Mouse (Mus musculus): Measurements from ENCODE around the gene Rab40c.

The Rab40c gene

DNA sequence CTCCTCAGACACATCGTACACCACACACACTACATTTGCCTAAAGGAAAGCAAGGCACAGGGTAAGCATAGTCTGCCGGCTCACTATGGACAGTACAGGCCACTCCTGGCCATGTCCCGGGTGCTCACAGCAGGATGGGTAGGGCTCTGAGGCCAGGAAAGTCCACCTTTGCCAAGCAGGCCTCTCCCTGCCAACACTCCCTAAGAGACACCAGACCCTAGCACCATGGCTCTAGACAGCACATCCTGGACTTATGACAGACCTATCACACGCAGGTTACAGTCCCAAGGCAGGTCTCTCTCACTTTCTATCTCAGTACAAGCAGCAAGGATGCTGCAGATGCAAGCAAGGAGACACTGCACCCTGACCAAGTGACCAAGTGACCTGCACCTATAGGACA lies 76.4 kb downstream of the Rab40c start:
- no peak for DNase-seq (ENCODE audit: low spot score)

DNA sequence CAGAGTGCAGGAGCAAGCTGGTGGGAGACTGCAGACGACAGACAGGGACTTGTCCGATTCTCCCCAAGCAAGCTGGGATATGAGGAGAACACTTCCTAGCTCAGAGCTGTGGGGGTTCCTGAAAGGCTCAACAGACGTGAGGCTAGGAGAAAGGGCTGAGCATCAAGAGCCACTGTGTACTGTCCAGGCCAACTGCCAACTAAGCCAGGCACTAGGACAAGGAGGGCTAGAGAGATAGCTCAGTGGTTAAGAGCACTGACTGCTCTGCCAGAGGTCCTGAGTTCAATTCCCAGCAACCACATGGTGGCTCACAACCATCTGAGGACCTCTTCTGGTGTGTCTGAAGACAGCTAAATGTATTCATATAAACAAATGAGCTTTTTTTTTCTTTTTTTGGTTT lies 77.0 kb downstream of the Rab40c start:
- DNase-seq (ENCODE audit: low spot score), result peak; percentile 63

DNA sequence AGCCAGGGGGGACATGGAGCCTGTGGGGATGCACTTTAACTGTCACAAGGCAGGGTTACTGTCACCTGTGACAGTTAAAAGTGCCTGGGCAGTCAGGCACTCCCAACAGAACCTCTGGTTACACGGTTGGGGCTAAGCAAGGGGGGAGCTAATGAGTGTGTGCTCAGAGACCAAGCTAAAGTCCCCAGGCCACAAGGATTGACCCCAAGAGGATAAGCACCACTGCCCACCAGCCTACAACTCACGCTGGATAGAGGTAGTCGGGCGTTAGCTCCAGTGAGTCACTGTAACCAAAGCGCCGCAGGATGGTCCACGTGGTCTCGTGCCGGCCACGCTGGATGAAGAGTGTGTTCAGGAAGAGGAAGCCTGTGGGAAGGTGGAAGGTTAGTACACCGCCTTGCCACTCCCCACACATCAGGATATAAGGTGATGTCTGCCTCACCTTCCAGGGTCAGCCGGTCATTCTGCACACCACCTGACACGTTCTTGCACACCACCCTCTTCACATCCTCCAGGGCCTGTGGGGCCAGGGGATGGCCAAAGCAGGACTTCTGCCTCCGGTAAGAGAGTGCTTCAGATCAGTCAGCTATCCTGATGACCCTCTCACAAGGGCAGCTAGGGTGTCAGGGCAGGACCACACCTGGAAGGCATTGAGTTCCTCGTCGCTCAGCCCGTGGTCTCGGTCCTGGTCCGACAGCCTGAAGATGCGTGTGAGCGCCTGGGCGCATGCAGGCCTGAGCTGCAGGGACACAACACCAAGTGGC lies 78.2 kb downstream of the Rab40c start, which contains the start of gene Gm20683:
Gm20683 (minus strand) TSS at position 647 of the 764 bp plus-strand sequence.
- no peak for DNase-seq (ENCODE audit: low spot score)

DNA sequence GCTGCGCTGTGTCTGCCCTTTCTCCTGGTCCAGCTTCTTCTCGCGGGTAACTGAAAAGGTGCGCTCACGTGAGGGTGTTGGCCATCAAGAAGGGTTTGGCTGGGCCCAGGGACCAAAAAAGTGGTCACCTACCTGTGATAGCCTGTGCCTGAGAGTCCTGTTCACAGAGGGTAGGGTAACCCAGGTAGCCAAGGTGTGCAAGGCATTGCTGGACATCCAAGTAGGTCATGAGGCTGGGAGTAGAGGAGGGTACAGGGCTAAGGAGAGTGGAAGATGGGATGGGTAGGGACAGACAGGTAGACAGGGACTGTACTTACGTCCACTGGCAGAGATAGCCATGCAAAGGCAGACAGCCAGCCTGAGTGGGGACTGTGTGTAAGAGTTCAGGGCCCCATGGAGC lies 79.0 kb downstream of the Rab40c start:
- DNase-seq (ENCODE audit: low spot score), result no peak

DNA sequence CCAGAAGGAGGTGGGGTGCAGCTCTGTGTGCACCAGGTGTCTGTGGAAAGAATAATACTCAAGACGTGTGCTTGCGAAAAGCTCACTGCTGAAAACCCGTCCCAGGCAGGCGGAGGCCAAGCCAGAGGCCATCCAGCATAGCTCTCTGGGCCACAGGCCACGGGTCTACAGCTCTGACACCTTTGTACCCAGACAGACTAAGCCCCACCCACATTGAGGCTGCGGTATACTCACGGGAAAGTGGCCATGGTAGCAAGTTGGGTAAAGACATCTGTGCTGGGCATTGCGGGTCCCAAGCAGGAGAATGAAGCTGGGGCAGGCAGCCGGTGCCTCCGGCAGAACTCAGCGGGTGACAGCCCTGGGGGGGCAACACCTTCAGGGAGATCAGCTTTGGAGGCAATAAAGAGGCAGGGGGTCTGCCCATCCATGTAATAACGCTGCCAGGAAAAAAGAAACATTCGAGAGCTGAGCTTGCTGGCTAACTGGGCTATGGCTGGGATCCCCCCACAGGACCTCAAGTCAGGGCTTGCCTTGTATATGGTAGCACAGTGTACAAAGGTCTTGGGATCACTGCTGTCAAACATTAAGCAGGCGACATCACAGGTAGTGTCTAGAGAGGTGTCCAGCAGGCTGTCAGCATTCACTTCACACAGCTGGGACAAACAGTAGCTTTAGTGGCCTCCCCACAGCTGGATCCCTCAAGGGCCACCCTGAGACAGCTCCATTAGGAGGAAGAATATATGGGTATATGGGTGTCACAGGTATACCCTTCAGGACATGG lies 79.9 kb downstream of the Rab40c start:
- DNase-seq (ENCODE audit: low spot score), result peak; percentile 76

DNA sequence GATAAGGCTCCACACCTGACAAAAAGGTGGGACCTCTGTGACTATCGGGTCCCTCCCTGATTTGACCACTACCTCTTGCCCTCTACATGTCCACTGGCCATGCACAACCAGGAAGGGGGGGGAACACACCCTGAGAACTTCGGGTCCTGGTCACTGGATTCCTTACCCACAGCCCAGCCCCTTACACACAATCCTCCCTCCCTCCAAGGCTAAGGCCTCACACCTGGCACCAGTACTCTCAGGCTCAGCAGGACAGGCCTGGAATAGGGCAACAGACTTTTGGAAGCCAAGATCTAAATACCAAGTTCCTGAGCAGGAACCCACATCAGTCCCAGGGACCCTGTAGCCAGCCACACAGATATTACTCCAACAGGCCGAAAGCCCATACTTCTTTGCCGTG lies 80.6 kb downstream of the Rab40c start:
- DNase-seq (ENCODE audit: low spot score), result no peak

DNA sequence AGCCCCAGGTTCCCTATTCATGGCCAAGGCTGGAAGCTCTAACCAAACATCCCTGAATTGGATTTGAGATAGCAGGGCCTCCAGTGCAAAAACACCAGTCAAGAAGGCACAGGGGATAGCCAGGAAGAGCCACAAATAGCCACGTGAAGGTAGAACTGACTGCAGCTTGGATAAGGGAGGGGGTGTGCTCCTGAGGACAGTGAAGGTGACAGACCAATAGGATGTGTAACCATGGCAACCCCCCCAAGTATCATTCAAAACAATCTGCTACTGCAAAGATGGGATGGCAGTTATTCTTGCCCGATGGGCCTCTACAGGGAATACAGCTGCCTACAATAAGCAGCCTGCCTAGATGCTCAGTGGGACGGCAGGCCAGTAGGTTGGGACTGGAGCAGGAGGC lies 82.0 kb downstream of the Rab40c start:
- no peak for DNase-seq (ENCODE audit: low spot score)

DNA sequence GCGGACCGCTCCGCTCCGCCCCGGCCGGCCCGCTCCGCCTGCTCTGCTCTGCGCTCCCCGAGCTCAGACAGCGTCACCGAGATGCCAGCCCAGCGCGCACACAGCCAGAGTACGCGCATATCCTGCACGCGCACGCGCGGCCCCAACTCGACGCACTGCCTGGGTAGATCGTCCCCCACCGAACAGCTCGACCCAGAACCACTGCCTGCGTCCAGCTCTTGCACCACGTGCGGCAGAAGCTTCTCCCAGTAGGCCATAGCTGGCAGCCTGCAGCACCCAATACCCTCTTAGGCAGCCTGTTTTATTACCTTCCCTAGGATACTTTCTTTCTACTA lies 82.5 kb downstream of the Rab40c start, which contains the start of gene Rhbdl1:
Rhbdl1 (minus strand) TSS at position 220 of the 335 bp plus-strand sequence.
- DNase-seq (ENCODE audit: low spot score), result no peak

DNA sequence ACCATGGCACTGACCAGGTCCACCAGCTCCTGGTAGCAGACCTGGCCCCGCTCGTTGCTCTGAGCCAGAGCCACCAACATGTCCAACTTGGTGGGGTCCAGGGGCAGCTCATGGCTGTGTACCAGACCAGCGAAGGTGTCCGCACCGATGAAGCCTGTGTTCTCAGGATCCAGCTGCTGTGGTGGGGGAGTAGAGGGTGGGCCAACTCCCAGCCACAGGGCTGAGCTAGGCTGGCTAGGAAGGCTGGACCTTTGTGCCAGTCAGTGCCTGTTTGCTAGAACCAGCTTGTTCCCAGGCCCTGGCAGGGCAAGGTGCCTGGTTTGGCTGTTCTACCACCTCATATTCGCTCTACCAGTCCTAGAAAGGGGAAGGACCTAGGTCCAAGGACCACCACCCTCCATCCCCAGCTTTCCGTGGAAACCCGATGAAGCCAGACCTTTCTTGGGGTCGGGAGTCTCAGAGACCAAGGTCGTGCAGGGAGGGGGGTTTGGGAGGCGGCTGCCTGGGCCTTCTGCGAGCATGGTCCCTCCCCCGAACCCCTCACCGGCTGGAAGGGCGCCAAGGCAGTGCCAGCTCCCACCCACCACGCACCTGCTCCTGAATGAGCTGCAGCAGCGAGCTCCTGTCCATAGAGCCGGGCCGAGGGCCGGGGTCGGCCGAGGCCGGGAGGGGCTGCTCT lies 83.0 kb downstream of the Rab40c start:
- DNase-seq (ENCODE audit: low spot score), result peak; percentile 62

DNA sequence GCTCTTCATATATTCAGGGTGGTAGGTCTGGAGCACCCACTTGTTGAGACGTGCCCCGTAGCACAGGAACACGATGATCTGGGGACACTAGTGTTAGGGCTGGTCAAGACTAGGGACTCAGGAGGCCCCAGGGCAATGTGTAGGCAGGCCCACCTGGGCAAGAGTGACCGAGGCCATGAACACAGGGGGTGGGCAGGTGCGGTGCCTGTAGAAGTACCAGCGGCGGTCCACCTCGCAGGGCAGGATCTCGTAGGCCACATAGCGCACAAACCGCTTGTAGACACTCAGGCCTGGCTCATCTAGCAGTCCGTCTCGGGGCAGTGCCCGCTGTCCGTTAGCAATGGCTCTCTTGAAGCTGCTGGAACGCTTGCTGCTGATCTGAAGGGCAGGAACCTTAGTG lies 83.7 kb downstream of the Rab40c start:
- DNase-seq (ENCODE audit: low spot score), result no peak

DNA sequence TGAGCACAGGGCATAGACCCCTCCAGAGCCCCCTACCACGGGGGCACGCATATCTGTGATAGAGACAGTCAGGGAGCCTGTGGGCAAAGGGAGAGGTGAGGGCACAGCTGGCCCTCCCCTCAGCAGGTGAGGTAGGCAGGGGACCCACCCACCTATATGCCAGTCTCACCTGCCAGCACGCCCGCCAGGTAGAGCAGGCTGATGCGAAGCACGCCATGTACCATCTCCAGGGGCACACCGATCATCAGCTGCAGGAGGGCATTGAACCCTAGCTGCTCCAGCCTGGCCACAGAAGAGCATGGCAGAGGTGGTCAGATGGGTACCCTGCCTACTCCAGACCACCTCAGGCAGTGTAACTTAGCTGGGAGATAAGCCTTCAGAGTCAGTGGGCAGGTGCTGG lies 84.2 kb downstream of the Rab40c start:
- no peak for DNase-seq (ENCODE audit: low spot score)

DNA sequence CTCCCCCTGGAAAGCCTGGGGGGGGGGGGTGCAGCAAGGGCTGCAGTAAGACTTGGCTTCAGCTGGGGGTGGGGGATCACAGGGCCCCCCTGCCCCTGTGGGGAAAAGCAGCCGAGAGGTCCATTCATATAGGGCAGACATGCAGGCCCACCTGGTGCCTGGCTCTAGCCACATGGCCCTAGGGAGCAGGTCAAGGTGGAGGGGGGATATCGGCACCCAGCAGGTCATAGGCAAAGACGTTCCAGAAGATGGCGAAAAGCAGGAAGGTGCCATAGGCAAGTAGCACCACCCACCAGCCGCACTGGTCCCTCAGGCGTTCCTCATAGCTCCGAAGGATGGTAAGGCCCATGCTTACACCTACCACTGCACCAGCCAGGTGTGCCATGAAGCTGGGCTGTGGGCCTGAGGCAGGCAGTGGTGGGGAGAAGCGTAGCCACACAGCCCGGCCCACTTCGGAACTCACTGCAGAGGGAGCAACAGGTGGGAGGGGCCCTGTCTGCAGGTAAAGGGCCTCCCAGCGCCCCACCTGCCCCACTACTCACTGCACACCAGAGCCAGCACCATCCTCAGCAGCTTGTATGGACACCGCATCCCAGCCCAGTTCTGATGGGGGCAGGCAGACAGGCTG lies 84.8 kb downstream of the Rab40c start:
- DNase-seq (ENCODE audit: low spot score), result no peak

DNA sequence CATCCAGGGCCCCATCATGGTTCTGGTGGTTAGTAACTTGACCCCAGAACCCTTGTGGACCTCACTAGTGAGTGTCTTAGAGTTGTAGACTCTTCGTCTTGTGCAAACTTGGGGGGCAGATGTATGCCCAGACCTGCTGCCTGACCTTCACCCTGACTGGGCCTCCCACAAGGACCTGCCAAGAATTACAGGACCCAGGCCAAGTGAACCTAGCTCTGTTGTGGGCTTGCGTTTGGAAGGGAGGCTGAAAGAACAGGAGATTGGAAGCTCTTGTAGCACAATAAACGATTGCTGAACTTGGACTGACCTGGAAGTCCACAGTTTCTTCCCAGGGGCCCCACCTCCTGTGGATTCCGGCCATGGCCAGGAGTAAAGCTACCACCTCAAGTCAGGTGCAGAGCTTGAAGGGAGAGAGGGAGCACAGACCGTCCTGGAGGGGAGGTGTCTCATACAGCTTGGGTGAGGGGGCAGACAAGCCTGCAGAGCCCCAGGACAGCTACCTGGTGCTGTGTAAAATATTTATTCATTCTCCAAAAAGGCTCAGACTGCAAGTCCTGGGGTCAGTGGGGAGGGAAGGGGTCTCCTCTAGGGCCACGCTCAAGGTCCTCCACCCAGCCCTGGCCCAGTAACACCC lies 85.4 kb downstream of the Rab40c start:
- peak; percentile 66 for DNase-seq (ENCODE audit: low spot score)

DNA sequence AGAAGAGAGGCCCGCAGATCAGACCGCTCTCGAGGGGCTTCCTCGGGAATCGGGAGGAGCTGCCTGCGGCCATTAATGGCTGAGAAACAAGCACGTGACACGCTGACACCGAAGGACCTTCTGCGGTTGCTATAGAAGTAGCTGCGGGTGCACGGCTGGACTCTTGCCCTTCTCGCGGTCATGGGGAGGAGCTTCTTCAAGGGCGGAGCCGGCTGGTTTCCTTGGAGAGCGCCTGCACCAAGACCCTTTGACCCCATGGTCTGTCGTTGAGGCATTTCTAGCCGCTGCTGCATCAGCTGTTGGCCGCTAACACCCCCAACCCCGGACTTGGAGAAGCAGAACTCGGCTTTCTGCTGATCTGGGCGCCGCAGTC lies 86.2 kb downstream of the Rab40c start, which contains the start of gene Stub1:
Stub1 (minus strand) TSS at position 114 of the 373 bp plus-strand sequence.
- peak; percentile 98 for DNase-seq (ENCODE audit: low spot score)

DNA sequence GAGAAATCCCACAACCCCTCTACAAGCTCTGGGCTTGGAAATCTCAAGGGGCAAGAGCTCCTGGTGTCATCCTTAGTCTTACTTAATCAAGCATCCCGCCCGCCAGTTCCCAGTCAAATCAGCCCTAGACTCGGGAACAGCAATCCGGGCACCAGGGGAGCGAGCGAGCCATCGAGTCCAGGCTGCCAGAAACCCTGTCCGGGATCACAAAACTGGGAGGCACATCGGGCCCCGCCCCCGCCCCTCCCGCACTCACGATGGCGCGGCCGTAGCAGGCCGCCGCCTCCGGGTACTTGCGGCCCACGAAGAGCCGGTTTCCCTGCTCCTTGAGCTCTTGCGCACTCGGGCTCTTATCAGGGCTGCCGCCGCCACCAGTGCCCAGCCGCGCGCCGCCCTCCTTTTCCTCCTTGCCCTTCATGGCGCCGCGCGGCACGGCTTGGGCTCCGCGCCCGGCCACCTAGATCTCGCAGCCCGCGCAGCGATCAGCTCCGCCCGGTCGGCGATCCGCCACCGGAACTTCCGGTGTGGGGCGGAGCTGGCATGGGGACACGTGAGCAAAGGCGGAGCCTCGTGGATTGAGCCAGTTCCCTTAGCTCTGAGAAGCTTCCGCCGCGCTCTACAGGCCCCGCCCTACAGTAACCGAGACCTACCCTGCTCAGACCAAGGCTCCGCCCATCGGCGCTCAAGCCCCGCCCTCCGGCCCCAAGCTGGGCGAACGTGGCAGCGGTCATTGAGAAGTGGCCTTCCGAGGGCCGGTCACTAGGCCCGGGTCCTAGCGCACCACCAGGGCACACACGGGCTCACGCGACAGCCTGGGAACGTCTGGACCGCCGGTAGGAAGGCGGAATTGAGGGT lies 86.9 kb downstream of the Rab40c start:
- peak; percentile 100 for DNase-seq (ENCODE audit: low spot score)
